Mouse (Mus musculus) frontal cortex, postnatal 25 days (tissue): ENCODE results near the gene Vopp1.
"Not testable (repeated sequence)": the region's sequence is repeated elsewhere in the genome, so short reads cannot be mapped to it uniquely, and the experiment has no call there.

Source experiments
- DNase-seq, 2 experiments: peaks; one replicate each; pipeline ENCODE4 v3.0.0; 2022; ENCODE audit warnings: low spot score in 2 of 2

Gene Vopp1

DNA sequence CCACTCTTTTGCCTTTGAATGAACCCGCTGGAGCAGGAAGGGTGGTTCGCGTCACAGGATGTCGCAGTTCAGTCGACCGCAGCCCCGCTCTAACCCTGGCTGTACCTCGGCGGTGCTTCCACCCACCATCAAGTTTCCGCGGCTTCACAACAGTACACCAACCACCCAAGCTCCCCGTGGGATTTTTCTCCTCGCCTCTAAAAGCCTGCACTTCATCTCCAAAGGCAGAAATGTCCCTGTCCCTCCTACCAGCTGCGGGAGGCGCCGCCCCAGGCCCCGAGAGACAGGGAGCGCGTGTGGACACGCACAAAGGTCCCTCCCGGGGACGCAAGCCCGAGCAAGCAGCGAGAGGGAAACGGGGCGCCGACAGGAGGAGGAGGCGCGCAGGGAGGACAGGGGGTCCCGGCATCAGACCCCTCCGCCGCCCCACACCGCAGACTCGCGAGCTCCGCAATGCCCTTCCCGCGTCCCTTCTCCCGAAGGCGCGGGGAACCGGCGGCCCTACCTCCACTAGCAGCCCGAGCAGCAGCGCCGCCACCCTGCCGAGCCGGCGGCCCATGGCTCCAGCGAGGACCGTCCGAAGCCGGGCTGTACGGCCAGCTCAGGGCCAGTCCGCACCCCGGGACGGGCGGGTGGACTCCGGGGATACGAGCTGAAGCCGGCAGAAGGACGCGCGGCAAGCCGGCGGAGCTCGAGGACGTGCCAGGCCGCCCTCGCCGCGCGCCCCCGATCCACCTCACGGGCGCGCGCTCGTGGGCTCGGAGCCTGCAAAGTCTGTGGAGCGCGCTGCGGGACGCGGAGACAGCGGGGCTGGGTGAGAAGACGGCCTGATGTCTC, at the start of gene Vopp1:
TSS of gene Vopp1 (minus strand) at position 738 of the 837 bp plus-strand sequence.
- peak; percentile 51 to 58 for DNase-seq

DNA sequence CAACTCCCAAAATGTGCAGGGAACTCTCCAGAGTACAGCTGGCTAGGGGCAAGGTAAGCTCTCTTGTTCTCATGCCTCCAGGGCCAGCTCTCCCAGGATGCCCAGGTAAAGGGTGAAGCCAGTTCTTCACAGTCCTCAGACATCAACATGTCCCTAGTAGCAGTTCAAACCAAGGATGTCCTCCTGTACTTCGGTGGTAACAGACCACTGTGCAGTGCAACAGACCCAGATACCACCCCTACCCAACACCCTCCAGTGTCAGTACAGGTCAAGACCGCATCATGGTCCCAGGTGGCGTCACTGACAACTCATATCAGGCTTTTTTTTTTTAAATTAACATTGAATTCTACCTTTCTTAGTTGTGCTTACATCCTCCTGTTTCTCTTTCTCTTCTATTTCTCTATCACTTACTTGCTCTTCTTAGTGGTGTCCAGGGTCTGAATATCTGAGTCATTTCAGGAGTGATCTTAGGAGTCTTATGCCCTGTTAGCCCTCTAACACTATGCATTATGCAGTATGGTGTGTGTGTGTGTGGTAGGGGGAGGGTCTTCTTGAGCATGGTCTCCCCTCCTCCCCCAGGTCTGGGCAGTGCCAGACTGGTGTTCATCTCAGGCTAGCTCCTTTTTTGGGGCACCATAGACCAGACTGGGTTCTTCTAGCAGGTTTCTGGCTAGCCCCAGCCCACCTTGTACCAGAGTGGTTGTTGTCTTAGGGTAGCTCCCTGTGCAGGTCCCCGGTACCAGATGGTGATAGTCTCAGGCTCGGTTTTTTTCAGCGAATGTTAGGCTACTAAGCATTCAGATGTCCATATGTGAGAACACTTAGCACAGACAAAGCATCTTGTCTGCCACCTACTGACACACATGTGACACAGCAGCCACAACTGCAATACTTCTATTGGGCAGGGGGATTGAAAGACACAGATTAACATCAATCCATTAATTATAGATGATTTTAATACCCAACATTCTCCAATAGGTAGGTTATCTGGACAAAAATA, 34.4 kb upstream of the Vopp1 start:
- peak in 1 of 2 experiments; percentile 12 for DNase-seq

DNA sequence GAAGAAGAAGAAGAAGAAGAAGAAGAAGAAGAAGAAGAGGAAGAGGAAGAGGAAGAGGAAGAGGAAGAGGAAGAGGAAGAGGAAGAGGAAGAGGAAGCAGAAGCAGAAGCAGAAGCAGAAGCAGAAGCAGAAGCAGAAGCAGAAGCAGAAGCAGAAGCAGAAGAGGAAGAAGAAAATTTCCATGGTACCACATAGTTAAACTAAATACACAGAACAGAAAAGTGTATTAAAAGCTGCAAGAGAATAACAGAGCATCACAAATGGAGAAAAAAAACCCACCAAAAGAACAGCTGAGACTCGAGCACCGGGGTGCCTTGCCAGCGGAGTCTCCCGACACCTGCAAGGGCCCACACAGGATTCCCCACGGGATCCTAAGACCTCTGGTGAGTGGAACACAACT, 26.2 kb upstream of the Vopp1 start:
- DNase-seq = not testable (repeated sequence)

DNA sequence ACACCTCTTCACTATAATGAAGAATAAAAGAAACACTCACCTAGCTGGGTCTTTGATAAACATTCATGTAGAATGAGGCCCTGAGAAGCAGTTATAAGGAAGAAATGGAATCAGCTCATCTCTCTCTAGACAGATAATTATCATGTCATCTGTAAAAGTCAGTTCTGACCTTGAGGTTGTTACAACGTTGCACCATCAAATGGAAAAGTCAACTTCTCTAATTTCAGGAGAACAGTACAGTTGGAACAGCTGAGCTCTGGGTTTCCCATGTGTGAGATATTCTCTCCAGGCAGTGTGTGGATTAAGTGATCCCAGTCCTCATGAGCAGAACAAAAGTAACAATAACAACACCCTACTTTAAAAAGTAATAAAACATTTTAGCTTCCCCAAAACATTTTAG, 25.3 kb upstream of the Vopp1 start, which contains the start of gene Vmn1r21:
TSS of gene Vmn1r21 (minus strand) at position 58 of the 400 bp plus-strand sequence.
- no peak for DNase-seq

DNA sequence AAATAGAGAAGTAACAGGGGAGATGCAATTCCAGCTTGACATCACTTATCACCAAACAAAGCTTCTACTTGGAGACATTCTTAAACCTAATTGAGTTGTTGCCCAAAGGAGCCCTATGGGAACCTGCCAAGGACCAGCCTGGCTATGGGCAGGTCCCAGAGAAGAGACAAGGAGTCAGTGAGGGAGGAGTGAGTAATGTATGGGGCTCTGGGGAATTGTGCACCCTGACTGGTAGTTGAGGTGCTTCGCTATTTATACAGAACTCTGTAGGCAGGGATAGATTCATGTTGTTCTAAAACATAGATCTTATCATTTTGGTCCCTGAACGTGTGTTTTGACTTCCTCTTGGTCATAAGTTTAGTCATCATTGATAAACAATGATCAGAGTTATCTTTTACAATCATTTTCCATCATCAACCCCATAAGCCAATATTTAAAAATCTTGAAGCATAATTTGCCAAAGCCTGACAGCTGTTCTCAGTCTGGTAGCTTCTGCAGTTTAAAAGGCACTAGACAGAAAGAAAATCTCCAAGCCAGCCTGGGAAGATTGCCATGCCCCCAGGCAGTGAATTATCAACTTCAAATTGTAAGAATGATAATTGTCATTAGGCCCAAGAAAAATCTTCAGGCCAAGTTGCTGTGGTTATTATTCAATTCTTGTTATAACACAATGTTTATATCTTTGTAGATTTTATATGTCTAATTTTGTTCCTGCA, 14.9 kb upstream of the Vopp1 start:
- DNase-seq = no peak

DNA sequence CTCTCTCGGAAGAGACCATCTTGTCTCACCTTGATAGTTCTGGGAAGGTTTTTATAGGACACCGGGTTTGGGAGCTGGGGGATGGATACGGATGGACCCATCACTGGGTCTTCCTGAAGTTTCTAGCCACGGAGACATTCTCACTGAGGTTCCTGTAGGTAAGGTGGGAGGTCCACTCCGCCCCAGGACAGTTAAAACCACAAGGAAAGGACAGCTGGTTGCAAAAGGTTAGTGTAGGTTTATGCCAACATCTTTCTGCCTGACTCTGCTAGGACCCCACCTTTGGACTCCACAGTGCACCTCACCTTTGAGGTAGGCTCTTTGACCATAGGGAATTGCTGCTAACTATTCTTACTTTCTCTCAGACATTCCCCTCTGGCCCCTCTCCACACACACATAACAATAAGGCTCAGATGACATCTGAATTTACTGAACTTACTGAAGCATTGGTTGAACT, 328 bp upstream of the Vopp1 start:
- no peak for DNase-seq

DNA sequence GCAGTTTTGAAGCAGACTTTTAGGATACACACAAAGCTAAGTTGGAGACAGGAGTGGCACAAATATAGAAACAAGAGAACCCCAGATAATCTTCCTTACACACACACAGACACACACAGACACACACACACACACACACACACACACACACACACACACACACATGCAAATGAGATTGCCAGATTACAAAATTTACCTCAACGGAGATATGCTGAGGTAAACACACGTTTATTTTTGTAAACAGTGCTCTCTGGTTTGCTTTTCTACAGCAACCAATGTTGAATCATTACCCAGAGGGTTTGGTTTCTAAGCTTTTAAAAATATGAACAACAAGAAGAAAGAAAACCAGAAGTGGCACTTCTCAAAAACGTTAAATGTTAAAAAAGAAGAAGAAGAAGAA, 1.5 kb downstream of the Vopp1 start:
- no peak for DNase-seq

DNA sequence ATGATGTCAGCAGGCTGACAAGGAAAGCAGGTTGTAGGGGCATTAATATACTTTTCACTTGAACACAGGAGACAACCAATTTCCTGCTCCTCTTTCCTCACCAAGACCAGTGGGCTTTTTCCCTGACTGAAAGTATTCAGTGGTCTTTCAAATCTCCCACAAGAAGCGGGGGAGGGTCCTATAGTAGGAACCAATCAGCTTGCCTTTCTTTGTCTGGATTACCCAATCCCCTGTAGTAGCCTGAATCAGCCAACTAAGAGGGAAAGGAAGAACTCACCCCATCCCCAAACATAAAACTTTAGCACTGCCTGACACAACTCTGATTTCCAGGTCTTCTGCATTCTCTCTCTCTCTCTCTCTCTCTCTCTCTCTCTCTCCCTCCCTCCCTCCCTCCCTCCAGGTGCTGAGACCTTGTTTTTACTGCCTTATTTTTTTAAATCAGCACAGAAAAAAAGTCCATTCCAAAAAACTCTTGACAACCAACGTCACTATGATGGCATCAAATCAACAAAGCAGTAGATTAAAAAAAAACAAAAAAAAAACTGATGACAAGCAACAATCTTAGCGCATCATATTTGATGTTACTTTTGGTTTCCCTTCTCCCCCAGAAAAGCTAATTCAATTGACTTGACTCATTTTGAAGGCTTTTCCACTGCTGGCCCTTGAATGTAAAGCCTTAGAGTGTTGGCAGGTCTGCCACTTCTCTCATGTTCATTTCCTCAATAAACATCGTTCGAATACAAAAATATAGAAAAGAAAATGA, 2.1 kb downstream of the Vopp1 start:
- DNase-seq = no peak

DNA sequence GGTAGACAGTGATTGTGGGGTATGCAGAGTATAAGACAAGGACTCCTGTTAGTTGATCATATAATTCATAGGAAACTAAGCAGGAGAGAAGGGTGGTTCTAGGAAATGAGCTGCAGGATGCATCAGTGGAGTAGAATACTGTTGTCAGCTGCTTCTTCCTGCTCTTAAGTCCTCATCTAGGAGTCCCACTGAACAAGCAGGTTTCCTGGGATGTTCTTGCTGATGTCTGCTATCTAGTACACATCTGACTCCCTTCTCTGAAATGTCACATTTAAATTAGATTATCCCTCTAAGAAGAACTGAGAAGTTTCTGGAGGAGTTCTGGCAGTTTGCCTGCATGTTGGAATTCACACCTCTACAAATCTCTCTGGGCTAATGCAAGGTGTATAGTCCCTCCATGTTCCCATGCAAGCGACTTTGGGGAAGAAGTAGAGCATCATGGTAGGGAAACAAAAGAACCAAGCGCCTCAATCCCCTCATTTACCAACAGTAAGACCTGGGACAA, 10.5 kb downstream of the Vopp1 start:
- peak in 1 of 2 experiments; percentile 22 for DNase-seq

DNA sequence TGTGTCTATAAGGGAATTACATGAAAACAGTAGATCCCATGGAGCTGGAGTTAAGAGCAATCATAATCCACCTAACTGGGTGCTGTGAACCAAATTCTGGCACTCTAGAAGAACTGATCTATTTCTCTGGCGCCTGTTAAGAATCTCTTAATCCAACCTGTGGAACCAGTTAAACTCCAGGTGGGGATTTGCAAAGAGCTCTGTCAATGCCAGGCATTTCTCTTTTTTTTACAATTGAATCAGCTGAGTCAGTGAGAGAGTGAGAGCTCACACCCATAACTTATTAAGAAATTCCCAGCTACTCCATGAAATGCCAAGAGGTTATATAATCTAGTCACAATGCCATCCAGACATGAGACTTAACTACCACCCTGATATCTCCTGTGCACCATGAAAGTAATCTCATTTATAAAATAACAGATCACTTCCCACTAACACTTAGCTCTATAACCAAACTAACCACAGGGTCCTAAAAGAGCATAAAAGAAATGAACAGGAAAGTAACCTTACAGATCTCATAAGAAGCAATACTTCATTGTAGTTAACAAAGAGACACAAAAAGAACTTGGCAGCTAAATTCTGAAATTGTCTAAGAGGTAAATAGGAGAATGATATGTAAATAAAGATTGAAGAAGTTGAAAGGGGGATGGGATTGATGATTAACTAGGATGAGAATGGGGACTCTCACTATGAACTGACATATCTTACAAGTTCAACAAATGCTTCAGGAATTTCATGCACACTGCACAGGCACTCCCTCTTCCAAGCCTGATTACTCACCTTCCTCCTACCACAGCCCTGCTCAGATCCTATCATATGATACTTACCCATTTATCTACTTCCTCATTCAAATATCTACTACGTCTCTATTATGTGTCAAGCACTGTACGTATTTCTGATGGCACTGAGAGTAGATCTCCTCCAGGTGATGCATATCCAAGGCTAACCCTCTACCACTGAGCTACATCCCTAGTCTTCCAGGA, 12.9 kb downstream of the Vopp1 start:
- no peak for DNase-seq

DNA sequence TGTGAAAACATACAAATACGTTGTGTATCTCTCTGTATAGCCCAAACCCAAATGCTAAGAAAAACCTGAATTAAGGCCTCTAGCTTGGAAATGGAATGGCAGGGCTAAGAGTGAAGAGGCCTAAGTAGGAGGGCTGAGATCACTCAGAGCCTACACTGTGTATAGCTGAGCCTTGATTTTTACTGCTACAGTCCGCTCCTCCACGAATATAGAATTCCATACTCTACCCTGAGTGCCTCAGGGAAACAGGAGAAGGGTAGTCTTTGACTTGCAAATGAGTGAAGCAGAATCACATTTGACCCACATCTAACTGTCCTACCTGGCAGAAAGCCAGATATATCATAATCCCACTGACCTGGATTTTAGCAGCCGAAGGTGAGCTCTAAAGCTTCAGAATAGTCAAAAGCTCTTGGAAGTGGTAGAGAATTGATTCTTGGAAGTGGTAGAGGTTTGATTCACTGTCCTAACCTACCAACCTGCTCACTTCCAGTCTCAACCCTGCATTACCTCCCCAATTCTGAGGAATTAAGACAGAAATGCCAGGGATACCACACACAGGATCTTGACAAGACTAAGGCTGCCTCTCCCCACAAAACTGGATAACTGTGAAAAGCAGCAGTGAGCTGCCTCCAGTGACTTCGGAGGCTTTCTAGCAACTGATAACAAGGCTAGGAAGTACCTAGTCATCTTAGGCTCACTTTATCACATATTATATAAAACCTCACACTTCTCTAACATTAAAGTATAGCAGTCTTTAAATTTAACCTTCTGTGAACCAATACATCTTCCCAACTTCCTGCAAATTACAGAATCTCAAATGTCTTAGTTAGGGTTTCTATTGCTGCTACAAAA, 19.5 kb downstream of the Vopp1 start:
- no peak for DNase-seq

DNA sequence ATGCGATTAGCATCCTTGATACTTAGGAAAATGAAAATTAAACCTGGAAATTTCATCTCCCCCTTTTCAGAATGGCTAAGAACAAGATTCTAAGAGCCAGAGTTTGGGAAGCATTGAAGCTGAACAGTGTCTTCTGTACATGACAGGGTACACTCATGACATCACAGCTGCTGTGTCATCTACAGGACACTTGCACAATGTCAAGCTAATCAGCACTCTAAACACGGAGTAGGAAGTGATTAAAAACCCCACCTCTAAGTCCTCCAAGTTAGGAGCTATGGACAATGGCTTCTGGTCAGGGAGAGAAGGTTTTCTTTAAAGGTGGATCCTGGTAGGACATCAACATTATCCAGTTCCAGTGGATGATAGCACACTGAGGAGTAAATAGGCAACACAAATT, 21.8 kb downstream of the Vopp1 start:
- no peak for DNase-seq

DNA sequence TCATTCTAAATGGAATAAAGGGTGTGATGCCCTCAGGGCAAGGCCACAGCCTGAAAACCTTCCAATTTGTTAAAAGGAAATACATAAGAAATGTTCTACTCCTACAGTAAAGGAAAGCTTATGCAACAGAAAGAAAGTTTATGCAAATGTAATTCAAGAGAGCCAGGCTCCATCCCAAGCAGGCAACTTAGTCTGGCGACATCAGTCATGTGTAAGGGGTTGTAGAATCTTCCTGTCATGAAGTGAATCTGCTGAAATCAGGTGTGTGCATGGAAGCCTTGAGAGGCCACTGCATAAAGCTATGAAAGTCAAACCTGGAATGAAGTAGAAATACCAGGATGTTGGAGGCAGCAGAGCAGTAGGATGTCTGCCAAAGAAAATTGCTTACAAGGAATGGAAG, 26.0 kb downstream of the Vopp1 start:
- no peak for DNase-seq

DNA sequence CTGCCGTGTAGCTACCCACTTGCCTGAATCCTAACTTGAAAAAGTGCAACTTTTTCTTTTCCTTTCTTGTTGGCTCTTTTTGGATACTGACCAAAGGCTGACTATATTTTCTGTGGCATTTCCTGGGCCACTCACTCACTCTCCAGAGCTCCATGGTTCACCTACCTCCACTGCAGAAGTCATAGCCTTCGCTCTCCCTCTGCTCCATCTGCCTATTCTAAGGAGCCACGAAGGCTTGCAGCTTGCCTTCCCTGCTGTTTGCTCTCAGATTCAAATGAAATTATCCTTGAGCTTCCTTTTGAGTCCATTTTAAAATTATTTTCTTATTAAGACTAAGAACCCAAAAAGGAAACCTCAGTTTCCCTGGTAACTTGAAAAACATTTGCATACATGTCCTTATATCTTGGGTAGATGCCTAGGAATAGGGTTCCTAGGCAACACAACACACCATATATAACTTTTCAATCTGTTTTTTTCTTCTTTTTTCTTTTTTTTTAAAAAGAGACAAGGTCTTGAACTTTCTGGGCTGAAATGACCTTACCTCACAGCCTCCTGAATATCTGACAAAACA, 28.0 kb downstream of the Vopp1 start:
- DNase-seq = no peak

DNA sequence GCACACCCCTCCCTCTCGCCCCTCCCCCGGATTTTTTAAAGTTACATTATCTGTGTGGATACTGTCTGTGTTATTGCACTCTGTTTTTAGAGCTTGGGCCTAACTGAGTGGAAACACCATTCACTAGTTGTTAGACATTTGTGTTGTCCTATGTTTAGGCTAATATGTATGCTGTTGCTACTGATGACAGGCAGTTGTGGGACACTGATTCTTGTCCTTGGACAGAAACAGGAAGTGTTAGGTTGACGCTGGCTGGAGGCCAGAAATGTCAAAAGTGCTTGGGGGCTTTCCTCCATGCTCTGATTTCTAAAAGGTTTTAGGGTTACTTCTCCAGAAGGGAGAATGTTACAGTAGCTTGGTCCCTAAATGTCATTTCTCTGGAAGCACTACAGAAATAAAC, 29.1 kb downstream of the Vopp1 start:
- DNase-seq = no peak

DNA sequence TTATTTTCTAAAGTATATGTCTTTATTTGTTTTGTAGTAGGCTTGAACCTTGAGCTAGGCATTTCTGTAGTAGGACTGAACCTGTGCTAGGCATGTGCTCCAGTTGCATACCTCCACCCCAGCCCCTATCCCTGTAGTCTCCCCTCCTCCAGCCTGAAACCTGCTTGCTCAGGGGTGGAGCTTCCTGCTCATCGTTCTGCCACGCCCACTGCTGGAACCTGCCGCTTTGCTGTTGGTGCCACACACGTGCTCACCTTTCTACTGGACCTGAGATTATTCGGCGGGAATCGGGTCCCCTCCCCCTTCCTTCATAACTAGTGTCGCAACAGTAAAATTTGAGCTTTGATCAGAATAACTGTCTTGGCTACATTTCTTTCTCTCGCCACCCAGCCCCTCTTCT, 32.1 kb downstream of the Vopp1 start:
- not testable (repeated sequence) for DNase-seq

DNA sequence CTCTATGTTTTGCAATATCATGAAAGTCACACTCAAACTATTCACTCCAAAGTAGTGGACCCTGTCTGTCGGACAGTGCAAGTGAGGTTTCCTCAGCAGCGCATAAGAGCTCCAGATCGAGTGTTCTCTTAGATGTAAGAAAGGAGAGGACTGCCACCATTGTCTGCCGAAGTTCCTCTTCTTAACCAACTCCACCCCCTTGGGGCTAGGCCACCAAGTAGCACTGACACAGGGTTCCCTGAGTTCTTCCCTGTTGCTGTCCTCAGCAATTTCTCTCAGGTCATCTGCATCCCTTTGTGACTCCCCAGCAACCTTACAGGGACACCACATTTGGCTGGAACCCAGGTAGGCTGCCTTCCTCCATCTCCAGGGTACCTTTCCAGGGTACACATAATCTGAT, 34.4 kb downstream of the Vopp1 start:
- no peak for DNase-seq

DNA sequence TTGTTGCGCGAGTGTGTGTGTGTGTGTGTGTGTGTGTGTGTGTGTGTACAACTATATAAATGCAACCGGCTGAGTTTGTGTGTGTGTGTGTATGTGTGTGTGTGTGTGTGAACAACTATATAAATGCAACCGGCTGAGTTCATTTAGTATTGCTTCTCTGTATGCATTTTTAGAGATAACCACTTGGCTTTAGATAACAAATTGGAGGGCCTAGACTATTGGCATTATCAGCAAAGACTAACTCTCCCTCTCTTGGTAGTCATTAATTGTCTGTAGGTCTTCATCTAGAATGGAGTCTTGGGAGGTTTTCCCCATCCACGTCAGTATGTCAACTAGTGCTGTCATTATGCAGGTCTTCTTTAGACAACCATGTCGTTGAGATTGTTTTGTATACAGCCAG, 37.6 kb downstream of the Vopp1 start:
- no peak for DNase-seq
